Mouse (Mus musculus) adrenal gland, postnatal 36 days (tissue): ENCODE data around the gene Cacfd1. TPM values are rescaled to one million over a fixed set of nuclear protein-coding genes. Genes with fewer than 3 reads are reported as not detected.

ENCODE experiments used
- total RNA-seq, 2 experiments: library from RNA; stranded (reverse); gene quantifications; 2 replicates each; pipeline ENCODE4 v1.2.3; 2021

Gene Cacfd1
- total RNA-seq, 2 experiments from 2014 or later, result 50.9 to 58.8 TPM

Other genes with a start within 250 kb of the Cacfd1 start
- not detected for gene Abo, start 144.9 kb upstream of the Cacfd1 start, total RNA-seq
- 10 to 100 TPM; 28.5 to 32.7 TPM for gene Surf6, start 107.0 kb upstream of the Cacfd1 start, total RNA-seq
- 10 to 100 TPM; 54.5 to 56.6 TPM for gene Med22, start 99.2 kb upstream of the Cacfd1 start, total RNA-seq
- gene Rpl7a, start 99.2 kb upstream of the Cacfd1 start, total RNA-seq, result 100 to 1,000 TPM; 527 to 531 TPM
- gene Surf2, start 93.6 kb upstream of the Cacfd1 start, total RNA-seq, result 10 to 100 TPM; 37.5 to 40.1 TPM
- 100 to 1,000 TPM in 1 of 2 experiments, 10 to 100 TPM in 1; 99.3 to 120 TPM for gene Surf1, start 93.4 kb upstream of the Cacfd1 start, total RNA-seq
- 100 to 1,000 TPM; 190 to 191 TPM for gene Surf4, start 76.0 kb upstream of the Cacfd1 start, total RNA-seq
- under 1 TPM; 0.13 to 0.46 TPM for gene Stkld1, start 75.9 kb upstream of the Cacfd1 start, total RNA-seq
- 10 to 100 TPM; 27.8 to 39.1 TPM for gene Rexo4, start 45.5 kb upstream of the Cacfd1 start, total RNA-seq
- gene Adamts13, start 36.5 kb upstream of the Cacfd1 start, total RNA-seq, result not detected
- gene Slc2a6, start 18.1 kb downstream of the Cacfd1 start, total RNA-seq, result under 1 TPM; 0.36 to 0.69 TPM
- not detected for gene Mymk, start 62.3 kb downstream of the Cacfd1 start, total RNA-seq
- 10 to 100 TPM; 15.7 to 31.7 TPM for gene Adamtsl2, start 69.5 kb downstream of the Cacfd1 start, total RNA-seq
- 1 to 10 TPM; 1.1 to 1.7 TPM for gene Fam163b, start 132.6 kb downstream of the Cacfd1 start, total RNA-seq
- 100 to 1,000 TPM; 276 to 331 TPM for gene Dbh, start 155.3 kb downstream of the Cacfd1 start, total RNA-seq
- gene Sardh, start 238.4 kb downstream of the Cacfd1 start, total RNA-seq, result 1 to 10 TPM; 7.8 to 9.2 TPM